Mouse (Mus musculus) ES-E14 (cell line): Measurements from ENCODE around the gene Rfx4.

Source experiments
- CHD2 ChIP-seq: IDR thresholded peaks from 2 replicates; pipeline ENCODE4 v1.6.1; 2014; ENCODE audit warnings: mild to moderate bottlenecking, low read depth, low read length, inconsistent platforms
- HCFC1 ChIP-seq: IDR thresholded peaks from 2 replicates; pipeline ENCODE4 v1.6.1; 2012; ENCODE audit warnings: low read length, inconsistent platforms, borderline replicate concordance; ENCODE audit not compliant: insufficient read depth
- MAFK ChIP-seq: IDR thresholded peaks from 2 replicates; pipeline ENCODE4 v1.6.1; 2014; ENCODE audit warnings: mild to moderate bottlenecking, low read depth, low read length, inconsistent platforms; ENCODE audit not compliant: insufficient read depth
- ZNF384 ChIP-seq: IDR thresholded peaks from 2 replicates; pipeline ENCODE4 v1.6.1; 2012; ENCODE audit warnings: low read depth, low read length, inconsistent platforms

GRCm38 (mm10) chr10:84886221-84886627 is 130.4 kb downstream of the Rfx4 start:
- TF ChIP-seq HCFC1 (no peak), CHD2 (no peak), ZNF384 (no peak), MAFK (no peak)
